Mouse (Mus musculus) limb, embryonic 13.5 days (tissue): Measurements from ENCODE around the gene Wdfy1. TPM values are rescaled to one million over a fixed set of nuclear protein-coding genes. Genes with fewer than 3 reads are reported as not detected.

Experiments
- ATAC-seq: fragments of 200-750 bp; cut with Nextera tagmentation; 2 replicates; pipeline ENCODE4 v1.8.0; 2017; ENCODE audit warnings: low read depth, moderate number of reproducible peaks, moderate TSS enrichment; ENCODE audit not compliant: low FRiP score
- H3K27ac ChIP-seq: fragments of 300-500 bp; sonication (generic); 2 replicates; pipeline ENCODE4 v1.5.1; 2015; ENCODE audit warnings: inconsistent platforms, mild to moderate bottlenecking, moderate library complexity
- H3K27me3 ChIP-seq: fragments of 300-500 bp; sonication (generic); 2 replicates; pipeline ENCODE4 v1.6.1; 2015; ENCODE audit warnings: mild to moderate bottlenecking, inconsistent platforms
- H3K36me3 ChIP-seq: fragments of 300-500 bp; sonication (generic); 2 replicates; pipeline ENCODE4 v1.6.1; 2015; ENCODE audit warnings: inconsistent platforms, mild to moderate bottlenecking, moderate library complexity
- H3K4me1 ChIP-seq: fragments of 300-500 bp; sonication (generic); 2 replicates; pipeline ENCODE4 v1.6.1; 2015; ENCODE audit warnings: inconsistent platforms
- H3K4me2 ChIP-seq: fragments of 300-500 bp; sonication (generic); replicated peaks from 2 replicates; pipeline ENCODE4 v1.6.1; 2015; ENCODE audit warnings: inconsistent platforms, mild to moderate bottlenecking, moderate library complexity
- H3K4me3 ChIP-seq: fragments of 300-500 bp; sonication (generic); 2 replicates; pipeline ENCODE4 v1.5.1; 2015; ENCODE audit warnings: moderate library complexity, mild to moderate bottlenecking, inconsistent platforms
- H3K9ac ChIP-seq: fragments of 300-500 bp; sonication (generic); 2 replicates; pipeline ENCODE4 v1.6.1; 2015; ENCODE audit warnings: mild to moderate bottlenecking, inconsistent platforms
- H3K9me3 ChIP-seq: fragments of 300-500 bp; sonication (generic); 2 replicates; pipeline ENCODE4 v1.6.1; 2016; ENCODE audit warnings: inconsistent platforms
- WGBS: fragments of 180-500 bp; shearing (Covaris S2); methylation state at CpG from one replicate; pipeline ENCODE4 v1.1.7; 2015; 5-methylcytosine and 5-hydroxymethylcytosine counted together
- polyA plus RNA-seq: library from polyadenylated mRNA; unstranded; fragments of >200 nt; fragmentation: Nextera tagmentation; extraction: Ambion mirVana; gene quantifications from 2 replicates; pipeline ENCODE4 v1.2.1, GENCODE M21; 2015

The Wdfy1 gene
- polyA plus RNA-seq, 1 experiment from 2014 or later: 39.1 TPM

- H3K4me2 ChIP-seq: no peak overlapping the region
- no peak overlapping the region for H3K4me3 ChIP-seq
- ATAC-seq: no peak
- H3K36me3 ChIP-seq: peaks cover 4% of the 10 kb centered on the region
- 88% methylated on average over 7 of the region's 7 CpGs for WGBS
- H3K4me1 ChIP-seq: no peaks in the 10 kb centered on the region
- H3K9ac ChIP-seq: no peak overlapping the region
- H3K27me3 ChIP-seq: no peaks in the 10 kb centered on the region
- H3K9me3 ChIP-seq: no peaks in the 10 kb centered on the region
- H3K27ac ChIP-seq: no peak overlapping the region
These were observed 33.0 kb downstream of the Wdfy1 start for GRCm38 (mm10) chr1:79742949-79743348.

GRCm38 (mm10) chr1:79741002-79741401 is 34.9 kb downstream of the Wdfy1 start:
- WGBS: 88% methylated on average over 4 of the region's 4 CpGs
- no peak overlapping the region for H3K4me3 ChIP-seq
- peaks cover 8% of the 10 kb centered on the region for H3K36me3 ChIP-seq
- H3K4me1 ChIP-seq: no peaks in the 10 kb centered on the region
- H3K27me3 ChIP-seq: no peaks in the 10 kb centered on the region
- ATAC-seq: no peak
- H3K9ac ChIP-seq: no peak overlapping the region
- H3K27ac ChIP-seq: no peak overlapping the region
- no peaks in the 10 kb centered on the region for H3K9me3 ChIP-seq
- no peak overlapping the region for H3K4me2 ChIP-seq

- no peaks in the 10 kb centered on the region for H3K4me1 ChIP-seq
- no peaks in the 10 kb centered on the region for H3K27me3 ChIP-seq
- ATAC-seq: no peak
- H3K9me3 ChIP-seq: no peaks in the 10 kb centered on the region
- peaks cover 8% of the 10 kb centered on the region for H3K36me3 ChIP-seq
- no peak overlapping the region for H3K4me2 ChIP-seq
- no peak overlapping the region for H3K27ac ChIP-seq
- no peak overlapping the region for H3K4me3 ChIP-seq
- H3K9ac ChIP-seq: no peak overlapping the region
- 93% methylated on average over 2 of the region's 2 CpGs for WGBS
These were observed 36.2 kb downstream of the Wdfy1 start for GRCm38 (mm10) chr1:79739726-79740125.

- 89% methylated on average over 3 of the region's 3 CpGs for WGBS
These were observed 39.5 kb downstream of the Wdfy1 start for GRCm38 (mm10) chr1:79736408-79736807.

GRCm38 (mm10) chr1:79734794-79735193 is 41.1 kb downstream of the Wdfy1 start:
- Histone ChIP-seq H3K27me3 (no peaks in the 10 kb centered on the region), H3K9ac (no peak overlapping the region), H3K36me3 (peaks cover 8% of the 10 kb centered on the region), H3K9me3 (no peaks in the 10 kb centered on the region), H3K4me2 (no peak overlapping the region), H3K4me1 (peaks cover 7% of the 10 kb centered on the region), H3K27ac (no peak overlapping the region), H3K4me3 (no peak overlapping the region)
- 87% methylated on average over 5 of the region's 5 CpGs for WGBS
- no peak for ATAC-seq

More at GRCm38 (mm10) chr1:79736408-79736807, 39.5 kb downstream of the Wdfy1 start:
- no peaks in the 10 kb centered on the region for H3K27me3 ChIP-seq
- H3K9me3 ChIP-seq: no peaks in the 10 kb centered on the region
- H3K36me3 ChIP-seq: peaks cover 8% of the 10 kb centered on the region
- no peak overlapping the region for H3K4me3 ChIP-seq
- no peaks in the 10 kb centered on the region for H3K4me1 ChIP-seq
- H3K4me2 ChIP-seq: no peak overlapping the region
- ATAC-seq: no peak
- H3K27ac ChIP-seq: no peak overlapping the region
- no peak overlapping the region for H3K9ac ChIP-seq

GRCm38 (mm10) chr1:79714152-79714923 is 61.6 kb downstream of the Wdfy1 start:
- Histone ChIP-seq H3K4me3 (no peak overlapping the region), H3K27me3 (no peaks in the 10 kb centered on the region), H3K27ac (no peak overlapping the region), H3K9ac (no peak overlapping the region), H3K4me1 (peaks cover 12% of the 10 kb centered on the region), H3K4me2 (no peak overlapping the region), H3K9me3 (no peaks in the 10 kb centered on the region), H3K36me3 (peaks cover 10% of the 10 kb centered on the region)
- ATAC-seq: no peak
- WGBS: 90% methylated on average over 13 of the region's 13 CpGs

GRCm38 (mm10) chr1:79713081-79713480 is 62.9 kb downstream of the Wdfy1 start:
- no peak overlapping the region for H3K27ac ChIP-seq
- H3K36me3 ChIP-seq: peaks cover 10% of the 10 kb centered on the region
- H3K9me3 ChIP-seq: no peaks in the 10 kb centered on the region
- H3K4me1 ChIP-seq: peaks cover 12% of the 10 kb centered on the region
- no peak overlapping the region for H3K9ac ChIP-seq
- H3K4me3 ChIP-seq: no peak overlapping the region
- no peak for ATAC-seq
- WGBS: 83% methylated on average over 5 of the region's 5 CpGs
- H3K27me3 ChIP-seq: no peaks in the 10 kb centered on the region
- H3K4me2 ChIP-seq: no peak overlapping the region

GRCm38 (mm10) chr1:79711147-79712126 is 64.5 kb downstream of the Wdfy1 start:
- H3K4me3 ChIP-seq: no peak overlapping the region
- 77% methylated on average over 18 of the region's 18 CpGs for WGBS
- H3K36me3 ChIP-seq: peaks cover 13% of the 10 kb centered on the region
- H3K27me3 ChIP-seq: no peaks in the 10 kb centered on the region
- ATAC-seq: no peak
- H3K27ac ChIP-seq: no peak overlapping the region
- H3K9me3 ChIP-seq: no peaks in the 10 kb centered on the region
- peaks cover 12% of the 10 kb centered on the region for H3K4me1 ChIP-seq
- no peak overlapping the region for H3K9ac ChIP-seq
- H3K4me2 ChIP-seq: no peak overlapping the region

- 62% methylated on average over 4 of the region's 4 CpGs for WGBS
- Histone ChIP-seq H3K36me3 (peaks cover 20% of the 10 kb centered on the region), H3K4me1 (peaks cover 12% of the 10 kb centered on the region), H3K27me3 (no peaks in the 10 kb centered on the region), H3K9me3 (no peaks in the 10 kb centered on the region), H3K27ac (no peak overlapping the region), H3K9ac (no peak overlapping the region), H3K4me2 (no peak overlapping the region), H3K4me3 (no peak overlapping the region)
- ATAC-seq: no peak
These were observed 65.3 kb downstream of the Wdfy1 start for GRCm38 (mm10) chr1:79710678-79711077.

- H3K9me3 ChIP-seq: no peaks in the 10 kb centered on the region
- no peak overlapping the region for H3K4me2 ChIP-seq
- peaks cover 12% of the 10 kb centered on the region for H3K4me1 ChIP-seq
- no peak overlapping the region for H3K27ac ChIP-seq
- H3K36me3 ChIP-seq: peaks cover 22% of the 10 kb centered on the region
- no peaks in the 10 kb centered on the region for H3K27me3 ChIP-seq
- ATAC-seq: no peak
- WGBS: 84% methylated on average over 8 of the region's 8 CpGs
- H3K4me3 ChIP-seq: no peak overlapping the region
- H3K9ac ChIP-seq: no peak overlapping the region
These were observed 65.7 kb downstream of the Wdfy1 start for GRCm38 (mm10) chr1:79710216-79710615.

- no peak overlapping the region for H3K9ac ChIP-seq
- 85% methylated on average over 9 of the region's 9 CpGs for WGBS
- no peak overlapping the region for H3K4me3 ChIP-seq
- ATAC-seq: no peak
- H3K4me2 ChIP-seq: no peak overlapping the region
- no peaks in the 10 kb centered on the region for H3K9me3 ChIP-seq
- H3K36me3 ChIP-seq: peaks cover 25% of the 10 kb centered on the region
- H3K4me1 ChIP-seq: peaks cover 12% of the 10 kb centered on the region
- no peaks in the 10 kb centered on the region for H3K27me3 ChIP-seq
- H3K27ac ChIP-seq: no peak overlapping the region
These were observed 68.6 kb downstream of the Wdfy1 start for GRCm38 (mm10) chr1:79707383-79707782.

GRCm38 (mm10) chr1:79706707-79707106 is 69.2 kb downstream of the Wdfy1 start:
- H3K9me3 ChIP-seq: no peaks in the 10 kb centered on the region
- H3K9ac ChIP-seq: no peak overlapping the region
- no peak overlapping the region for H3K27ac ChIP-seq
- H3K27me3 ChIP-seq: no peaks in the 10 kb centered on the region
- H3K4me3 ChIP-seq: no peak overlapping the region
- no peak for ATAC-seq
- H3K4me1 ChIP-seq: peaks cover 11% of the 10 kb centered on the region
- no peak overlapping the region for H3K4me2 ChIP-seq
- 85% methylated on average over 3 of the region's 3 CpGs for WGBS
- peaks cover 25% of the 10 kb centered on the region for H3K36me3 ChIP-seq
